Mouse (Mus musculus) intestine, embryonic 16.5 days (tissue): ENCODE results near the gene Slc12a6. TPM values are rescaled to one million over a fixed set of nuclear protein-coding genes. Genes with fewer than 3 reads are reported as not detected.
"Not testable (repeated sequence)": the region's sequence is repeated elsewhere in the genome, so short reads cannot be mapped to it uniquely, and the experiment has no call there.

Source experiments
- ATAC-seq: fragments of 200-750 bp; cut with Nextera tagmentation; 2 replicates; pipeline ENCODE4 v1.8.0; 2017; ENCODE audit warnings: moderate TSS enrichment, moderate library complexity
- H3K27ac ChIP-seq: fragments of 300-500 bp; sonication (generic); 2 replicates; pipeline ENCODE4 v1.5.1; 2014; ENCODE audit warnings: mild to moderate bottlenecking, low read length
- H3K27me3 ChIP-seq: fragments of 300-500 bp; sonication (generic); replicated peaks from 2 replicates; pipeline ENCODE4 v1.6.1; 2014; ENCODE audit warnings: low read length, control low read depth, mixed read lengths; ENCODE audit not compliant: control insufficient read depth, insufficient read depth
- H3K36me3 ChIP-seq: fragments of 300-500 bp; sonication (generic); 2 replicates; pipeline ENCODE4 v1.6.1; 2014; ENCODE audit warnings: low read length, control low read depth; ENCODE audit not compliant: control insufficient read depth, insufficient read depth
- H3K4me1 ChIP-seq: fragments of 300-500 bp; sonication (generic); 2 replicates; pipeline ENCODE4 v1.6.1; 2014; ENCODE audit warnings: low read length, control low read depth, mixed read lengths; ENCODE audit not compliant: control insufficient read depth, insufficient read depth
- H3K4me2 ChIP-seq: fragments of 300-500 bp; sonication (generic); 2 replicates; pipeline ENCODE4 v1.6.1; 2014; ENCODE audit warnings: low read depth, low read length, control low read depth
- H3K4me3 ChIP-seq: fragments of 300-500 bp; sonication (generic); 2 replicates; pipeline ENCODE4 v1.5.1; 2014; ENCODE audit warnings: mild to moderate bottlenecking, low read length
- H3K9ac ChIP-seq: fragments of 300-500 bp; sonication (generic); 2 replicates; pipeline ENCODE4 v1.6.1; 2014; ENCODE audit warnings: low read depth, low read length
- H3K9me3 ChIP-seq: fragments of 300-500 bp; sonication (generic); 2 replicates; pipeline ENCODE4 v1.6.1; 2016; ENCODE audit warnings: low read length, control low read depth; ENCODE audit not compliant: control insufficient read depth
- WGBS: fragments of 180-500 bp; shearing (Covaris S2); extraction: QIAGEN DNeasy Blood & Tissue Kit; methylation state at CpG from one replicate; pipeline ENCODE4 v1.1.7; 2014; 5-methylcytosine and 5-hydroxymethylcytosine counted together
- polyA plus RNA-seq: library from polyadenylated mRNA; unstranded; fragments of >200 nt; fragmentation: Nextera tagmentation; extraction: Ambion mirVana; gene quantifications from 2 replicates; pipeline ENCODE4 v1.2.1, GENCODE M21; 2015

The Slc12a6 gene
- polyA plus RNA-seq, 1 experiment from 2014 or later = 11.9 TPM

GRCm38 (mm10) chr2:112272909-112273308 is 7.3 kb downstream of the Slc12a6 start:
- Histone ChIP-seq H3K27me3 (no peaks in the 10 kb centered on the region), H3K9ac (no peak overlapping the region), H3K4me3 (no peak overlapping the region), H3K36me3 (no peaks in the 10 kb centered on the region), H3K27ac (no peak overlapping the region), H3K9me3 (no peaks in the 10 kb centered on the region), H3K4me1 (peaks cover 7% of the 10 kb centered on the region; the same call in 1 of the 2 replicates), H3K4me2 (no peak overlapping the region)
- ATAC-seq = no peak
- WGBS = 88% methylated on average over 2 of the region's 2 CpGs

GRCm38 (mm10) chr2:112273474-112273873 is 7.8 kb downstream of the Slc12a6 start:
- WGBS = 86% methylated on average over 6 of the region's 6 CpGs
- ATAC-seq = no peak
- no peaks in the 10 kb centered on the region for H3K36me3 ChIP-seq
- H3K4me1 ChIP-seq = peaks cover 4% of the 10 kb centered on the region; the same call in 1 of the 2 replicates
- H3K9me3 ChIP-seq = no peaks in the 10 kb centered on the region
- no peak overlapping the region for H3K4me3 ChIP-seq
- H3K9ac ChIP-seq = no peak overlapping the region
- H3K27ac ChIP-seq = no peak overlapping the region
- no peaks in the 10 kb centered on the region for H3K27me3 ChIP-seq
- H3K4me2 ChIP-seq = no peak overlapping the region

- Histone ChIP-seq H3K9ac (no peak overlapping the region), H3K9me3 (no peaks in the 10 kb centered on the region), H3K4me3 (no peak overlapping the region), H3K36me3 (no peaks in the 10 kb centered on the region), H3K4me2 (no peak overlapping the region), H3K27me3 (no peaks in the 10 kb centered on the region), H3K4me1 (peaks cover 4% of the 10 kb centered on the region; the same call in 1 of the 2 replicates), H3K27ac (0 out of 2 replicates have a peak overlapping the region, but pooled peaks have one; percentile 2)
- peak; percentile 82 for ATAC-seq
- WGBS = 76% methylated on average over 3 of the region's 3 CpGs
These were observed 11.2 kb downstream of the Slc12a6 start for GRCm38 (mm10) chr2:112276870-112277269.

GRCm38 (mm10) chr2:112282846-112283245 is 17.2 kb downstream of the Slc12a6 start:
- Histone ChIP-seq H3K4me1 (peaks cover 3% of the 10 kb centered on the region; the same call in 1 of the 2 replicates), H3K9ac (no peak overlapping the region), H3K36me3 (no peaks in the 10 kb centered on the region), H3K4me3 (no peak overlapping the region), H3K4me2 (no peak overlapping the region), H3K9me3 (no peaks in the 10 kb centered on the region), H3K27ac (no peak overlapping the region), H3K27me3 (no peaks in the 10 kb centered on the region)
- no peak for ATAC-seq
- WGBS = 82% methylated on average over 1 of the region's 1 CpGs

DNA sequence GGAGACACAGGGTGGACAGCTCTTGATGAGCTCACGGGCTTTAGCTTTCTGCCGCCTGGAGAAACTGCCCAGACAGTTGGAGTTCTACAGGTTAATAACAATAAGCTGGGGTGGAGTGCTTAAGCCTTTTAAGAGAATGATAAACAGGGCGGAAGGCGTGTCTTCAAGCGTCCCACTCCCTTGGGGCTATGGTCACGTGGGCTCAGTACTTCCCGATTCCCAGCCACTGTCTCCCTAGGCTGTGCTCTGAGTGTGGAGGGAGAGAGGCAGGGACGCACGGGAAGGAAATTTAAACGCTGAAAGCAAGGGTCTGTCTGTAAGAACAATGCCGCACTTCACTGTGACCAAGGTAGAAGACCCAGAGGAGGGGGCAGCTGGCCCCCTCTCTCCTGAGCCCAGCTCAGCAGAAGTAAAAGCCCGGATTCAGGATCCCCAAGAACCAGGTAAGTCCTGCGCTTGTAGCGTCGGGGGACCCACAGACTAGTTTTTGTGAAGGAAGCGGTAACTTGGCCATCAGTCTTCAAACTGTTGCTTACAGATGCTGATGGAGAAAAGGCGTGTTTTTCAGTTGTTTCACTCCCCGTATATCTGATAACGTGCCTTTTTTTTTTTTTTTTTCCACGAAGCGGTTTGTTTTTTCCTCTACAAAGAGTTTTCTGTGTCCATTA is 18.9 kb downstream of the Slc12a6 start:
- ATAC-seq = peak; percentile 94
- Histone ChIP-seq H3K36me3 (no peaks in the 10 kb centered on the region), H3K4me2 (peak overlapping the region; percentile 77), H3K4me3 (peak overlapping the region; percentile 69), H3K27ac (peak overlapping the region; percentile 79), H3K27me3 (no peaks in the 10 kb centered on the region), H3K9ac (peak overlapping the region; percentile 78), H3K4me1 (peaks cover 3% of the 10 kb centered on the region; the same call in 1 of the 2 replicates), H3K9me3 (no peaks in the 10 kb centered on the region)
- 1% methylated on average over 21 of the region's 21 CpGs for WGBS

DNA sequence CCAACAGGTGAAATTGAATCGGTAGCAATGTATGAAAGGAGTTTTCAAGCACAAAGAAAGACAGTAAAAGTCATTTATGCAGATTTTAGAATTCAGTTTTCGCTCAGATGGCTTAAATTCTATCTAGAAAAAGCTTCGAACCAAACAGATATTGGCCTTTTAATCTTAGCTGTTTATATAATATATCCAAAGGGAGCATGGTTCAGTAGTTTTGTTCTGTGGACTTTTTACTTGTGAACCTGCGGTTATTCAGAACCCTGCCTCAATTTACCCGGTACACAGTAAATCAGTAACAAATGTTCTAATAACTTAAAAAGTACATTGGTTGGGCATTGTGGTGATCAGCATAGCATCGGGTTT is 19.4 kb downstream of the Slc12a6 start:
- H3K27me3 ChIP-seq = no peaks in the 10 kb centered on the region
- H3K4me3 ChIP-seq = peak overlapping the region; percentile 69
- ATAC-seq = no peak
- no peaks in the 10 kb centered on the region for H3K9me3 ChIP-seq
- peak overlapping the region; percentile 77 for H3K4me2 ChIP-seq
- no peaks in the 10 kb centered on the region for H3K36me3 ChIP-seq
- WGBS = 47% methylated on average over 6 of the region's 6 CpGs
- peaks cover 3% of the 10 kb centered on the region; the same call in 1 of the 2 replicates for H3K4me1 ChIP-seq
- H3K9ac ChIP-seq = peak overlapping the region; percentile 78; the same call in 1 of the 2 replicates
- H3K27ac ChIP-seq = no peak overlapping the region

DNA sequence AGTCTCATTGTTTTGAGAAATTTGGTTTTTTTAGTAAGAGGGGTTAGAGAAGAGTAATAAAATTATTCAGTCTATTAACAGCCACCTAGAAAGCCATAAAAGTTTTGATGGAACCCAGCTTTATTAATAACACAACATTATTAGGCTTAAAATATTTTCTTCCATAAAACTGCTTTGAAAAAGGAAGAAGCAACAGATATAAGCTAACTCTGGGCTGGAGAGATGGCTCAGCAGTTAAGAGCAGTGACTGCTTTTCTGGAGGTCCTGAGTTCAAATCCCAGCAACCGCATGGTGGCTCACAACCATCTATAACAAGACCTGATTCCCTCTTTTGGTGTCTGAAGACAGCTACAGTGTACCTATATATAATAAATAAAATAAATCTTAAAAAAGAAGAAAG is 20.4 kb downstream of the Slc12a6 start:
- not testable (repeated sequence) for H3K36me3 ChIP-seq, H3K4me3 ChIP-seq, H3K4me2 ChIP-seq, H3K9me3 ChIP-seq, H3K4me1 ChIP-seq, H3K27me3 ChIP-seq, H3K9ac ChIP-seq, ATAC-seq, H3K27ac ChIP-seq
- WGBS = 93% methylated on average over 1 of the region's 1 CpGs

DNA sequence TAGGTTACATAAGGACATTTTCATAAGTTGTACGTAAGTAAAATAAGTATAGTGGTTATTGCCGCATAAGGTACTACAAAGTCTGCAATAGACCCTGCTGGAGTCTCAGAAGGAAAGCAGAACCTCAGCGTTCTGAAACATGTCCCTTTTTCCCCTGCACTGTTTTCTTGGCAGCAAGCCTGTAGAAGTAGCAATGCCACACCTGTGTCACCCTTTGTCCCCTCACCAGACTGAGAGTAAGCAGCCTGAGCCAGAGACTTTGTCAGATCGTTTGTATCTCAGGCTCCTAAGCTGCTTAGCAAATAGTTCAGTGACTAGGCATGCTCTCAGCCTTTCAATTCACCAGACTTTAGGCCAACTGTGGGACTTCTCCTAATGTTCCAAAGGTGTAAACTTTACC is 21.4 kb downstream of the Slc12a6 start:
- H3K4me2 ChIP-seq = no peak overlapping the region
- peak; percentile 73 for ATAC-seq
- H3K9me3 ChIP-seq = no peaks in the 10 kb centered on the region
- peaks cover 3% of the 10 kb centered on the region; the same call in 1 of the 2 replicates for H3K4me1 ChIP-seq
- no peak overlapping the region for H3K9ac ChIP-seq
- H3K27ac ChIP-seq = peak overlapping the region; percentile 62
- no peak overlapping the region for H3K4me3 ChIP-seq
- WGBS = 59% methylated on average over 4 of the region's 4 CpGs
- no peaks in the 10 kb centered on the region for H3K27me3 ChIP-seq
- no peaks in the 10 kb centered on the region for H3K36me3 ChIP-seq

DNA sequence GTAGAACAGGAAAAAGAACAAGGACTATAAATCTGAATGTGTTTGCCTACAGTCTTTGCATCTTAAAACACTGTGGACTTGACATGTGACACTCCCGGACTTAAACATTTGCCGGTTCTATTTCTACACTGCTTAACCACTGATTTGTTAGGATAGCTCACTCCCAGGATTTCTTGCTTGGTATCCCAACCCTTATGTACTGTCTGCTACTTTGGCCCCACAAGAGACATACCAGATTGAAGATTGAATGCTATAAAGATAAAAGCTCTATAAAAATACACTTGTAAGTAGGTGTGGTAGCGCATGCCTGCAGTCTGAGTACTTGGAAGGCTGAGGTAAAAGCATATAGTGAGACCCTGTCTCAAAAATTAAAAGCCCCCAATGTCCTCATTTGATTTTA is 23.9 kb downstream of the Slc12a6 start:
- Histone ChIP-seq H3K27ac (peak overlapping the region; percentile 83), H3K27me3 (no peaks in the 10 kb centered on the region), H3K9me3 (no peaks in the 10 kb centered on the region), H3K4me3 (no peak overlapping the region), H3K4me2 (no peak overlapping the region), H3K36me3 (no peaks in the 10 kb centered on the region), H3K9ac (no peak overlapping the region), H3K4me1 (no peaks in the 10 kb centered on the region)
- WGBS = 53% methylated on average over 3 of the region's 3 CpGs
- peak; percentile 80 for ATAC-seq

- H3K27ac ChIP-seq = no peak overlapping the region
- ATAC-seq = no peak
- 89% methylated on average over 2 of the region's 2 CpGs for WGBS
- H3K4me1 ChIP-seq = no peaks in the 10 kb centered on the region
- H3K36me3 ChIP-seq = no peaks in the 10 kb centered on the region
- no peaks in the 10 kb centered on the region for H3K9me3 ChIP-seq
- no peak overlapping the region for H3K9ac ChIP-seq
- no peak overlapping the region for H3K4me2 ChIP-seq
- H3K4me3 ChIP-seq = no peak overlapping the region
- H3K27me3 ChIP-seq = no peaks in the 10 kb centered on the region
These were observed 27.2 kb downstream of the Slc12a6 start for GRCm38 (mm10) chr2:112292823-112293222.
